Mouse (Mus musculus) inflammation-experienced regulatory T-cells, adult 16 weeks (primary cell): Measurements from ENCODE around the gene Fgf6. TPM values are rescaled to one million over a fixed set of nuclear protein-coding genes. Genes with fewer than 3 reads are reported as not detected.

Experiments used
- polyA plus RNA-seq: library from polyadenylated mRNA; unstranded; fragments of 100-300 nt; shearing (Covaris generic); gene quantifications from one replicate; pipeline ENCODE4 v1.2.1, GENCODE M21; 2017

The Fgf6 gene
- not detected for polyA plus RNA-seq

GRCm38 (mm10) chr6:127014906-127015770 is at the start of gene Fgf6:
Gene Fgf6, plus strand, starts transcription at chr6:127015586.

GRCm38 (mm10) chr6:127072817-127073216 is 57.4 kb downstream of the Fgf6 start, which contains the start of gene Fgf23:
Gene Fgf23, plus strand, starts transcription at chr6:127072902.

Other genes starting within 250 kb of the Fgf6 start
- gene Ndufa9, start 166.4 kb upstream of the Fgf6 start, polyA plus RNA-seq, result 169 TPM
- gene Akap3, start 162.5 kb upstream of the Fgf6 start, polyA plus RNA-seq, result not detected
- gene Dyrk4, start 93.7 kb upstream of the Fgf6 start, polyA plus RNA-seq, result 0.45 TPM
- gene Rad51ap1, start 76.0 kb upstream of the Fgf6 start, polyA plus RNA-seq, result 6.6 TPM
- gene D6Wsu163e, start 75.6 kb upstream of the Fgf6 start, polyA plus RNA-seq, result 16.4 TPM
- gene Fgf23, start 57.3 kb downstream of the Fgf6 start, polyA plus RNA-seq, result not detected
- gene Tigar, start 94.0 kb downstream of the Fgf6 start, polyA plus RNA-seq, result 10.3 TPM
- 1,273 TPM for gene Ccnd2, start 136.6 kb downstream of the Fgf6 start, polyA plus RNA-seq